Mouse (Mus musculus) midbrain, embryonic 13.5 days (tissue): ENCODE measurements around the gene Mamdc4. TPM values are rescaled to one million over a fixed set of nuclear protein-coding genes. Genes with fewer than 3 reads are reported as not detected.

Source experiments
- ATAC-seq: fragments of 200-750 bp; cut with Nextera tagmentation; 2 replicates; pipeline ENCODE4 v1.8.0; 2017; ENCODE audit warnings: mild to moderate bottlenecking, moderate TSS enrichment, moderate library complexity
- H3K27ac ChIP-seq: fragments of 300-500 bp; sonication (generic); 2 replicates; pipeline ENCODE4 v1.5.1; 2015; ENCODE audit warnings: inconsistent platforms, mild to moderate bottlenecking, moderate library complexity
- H3K27me3 ChIP-seq: fragments of 300-500 bp; sonication (generic); 2 replicates; pipeline ENCODE4 v1.6.1; 2015; ENCODE audit warnings: mild to moderate bottlenecking, inconsistent platforms
- H3K36me3 ChIP-seq: fragments of 300-500 bp; sonication (generic); 2 replicates; pipeline ENCODE4 v1.6.1; 2015; ENCODE audit warnings: mild to moderate bottlenecking, inconsistent platforms
- H3K4me1 ChIP-seq: fragments of 300-500 bp; sonication (generic); replicated peaks from 2 replicates; pipeline ENCODE4 v1.6.1; 2015; ENCODE audit warnings: inconsistent platforms
- H3K4me2 ChIP-seq: fragments of 300-500 bp; sonication (generic); replicated peaks from 2 replicates; pipeline ENCODE4 v1.6.1; 2015; ENCODE audit warnings: moderate library complexity, mild to moderate bottlenecking, inconsistent platforms
- H3K4me3 ChIP-seq: fragments of 300-500 bp; sonication (generic); replicated peaks from 2 replicates; pipeline ENCODE4 v1.5.1; 2015; ENCODE audit warnings: mild to moderate bottlenecking, inconsistent platforms
- H3K9ac ChIP-seq: fragments of 300-500 bp; sonication (generic); replicated peaks from 2 replicates; pipeline ENCODE4 v1.6.1; 2015; ENCODE audit warnings: mild to moderate bottlenecking, inconsistent platforms
- H3K9me3 ChIP-seq: fragments of 300-500 bp; sonication (generic); 2 replicates; pipeline ENCODE4 v1.6.1; 2016; ENCODE audit warnings: mild to moderate bottlenecking, inconsistent platforms
- WGBS: fragments of 180-500 bp; shearing (Covaris S2); methylation state at CpG from one replicate; pipeline ENCODE4 v1.1.7; 2015; 5-methylcytosine and 5-hydroxymethylcytosine counted together
- polyA plus RNA-seq: library from polyadenylated mRNA; unstranded; fragments of >200 nt; fragmentation: Nextera tagmentation; extraction: Ambion mirVana; gene quantifications from 2 replicates; pipeline ENCODE4 v1.2.1, GENCODE M21; 2015

The Mamdc4 gene
- polyA plus RNA-seq, 1 experiment from 2014 or later = 6.8 TPM

GRCm38 (mm10) chr2:25596765-25597510, 22.3 kb upstream of the Mamdc4 start:
- H3K9me3 ChIP-seq = no peaks in the 10 kb centered on the region
- no peak overlapping the region for H3K9ac ChIP-seq
- no peak for ATAC-seq
- H3K27ac ChIP-seq = no peak overlapping the region
- no peaks in the 10 kb centered on the region for H3K4me1 ChIP-seq
- H3K36me3 ChIP-seq = peaks cover 95% of the 10 kb centered on the region
- H3K27me3 ChIP-seq = no peaks in the 10 kb centered on the region
- WGBS = 95% methylated on average over 5 of the region's 5 CpGs
- no peak overlapping the region for H3K4me3 ChIP-seq
- no peak overlapping the region for H3K4me2 ChIP-seq

GRCm38 (mm10) chr2:25591863-25592262, 17.2 kb upstream of the Mamdc4 start:
- H3K4me3 ChIP-seq = no peak overlapping the region
- H3K27me3 ChIP-seq = no peaks in the 10 kb centered on the region

GRCm38 (mm10) chr2:25588227-25588907, 13.7 kb upstream of the Mamdc4 start:
- Histone ChIP-seq H3K9ac (no peak overlapping the region), H3K27me3 (no peaks in the 10 kb centered on the region), H3K27ac (no peak overlapping the region), H3K36me3 (peaks cover 97% of the 10 kb centered on the region), H3K9me3 (no peaks in the 10 kb centered on the region), H3K4me1 (peaks cover 3% of the 10 kb centered on the region; the same call in 1 of the 2 replicates), H3K4me3 (no peak overlapping the region), H3K4me2 (no peak overlapping the region)
- no peak for ATAC-seq
- 97% methylated on average over 8 of the region's 8 CpGs for whole genome bisulfite sequencing

More at GRCm38 (mm10) chr2:25591863-25592262, 17.2 kb upstream of the Mamdc4 start:
- H3K4me2 ChIP-seq = no peak overlapping the region
- H3K36me3 ChIP-seq = peaks cover 93% of the 10 kb centered on the region
- ATAC-seq = no peak
- H3K27ac ChIP-seq = no peak overlapping the region
- no peaks in the 10 kb centered on the region for H3K4me1 ChIP-seq
- no peak overlapping the region for H3K9ac ChIP-seq
- WGBS = 92% methylated on average over 2 of the region's 2 CpGs
- no peaks in the 10 kb centered on the region for H3K9me3 ChIP-seq

GRCm38 (mm10) chr2:25587290-25587689, 12.6 kb upstream of the Mamdc4 start:
- no peak for ATAC-seq
- WGBS = 94% methylated on average over 8 of the region's 8 CpGs
- Histone ChIP-seq H3K4me1 (peaks cover 14% of the 10 kb centered on the region), H3K9ac (no peak overlapping the region), H3K4me2 (no peak overlapping the region), H3K4me3 (no peak overlapping the region), H3K36me3 (peaks cover 92% of the 10 kb centered on the region), H3K9me3 (no peaks in the 10 kb centered on the region), H3K27me3 (no peaks in the 10 kb centered on the region), H3K27ac (no peak overlapping the region)

DNA sequence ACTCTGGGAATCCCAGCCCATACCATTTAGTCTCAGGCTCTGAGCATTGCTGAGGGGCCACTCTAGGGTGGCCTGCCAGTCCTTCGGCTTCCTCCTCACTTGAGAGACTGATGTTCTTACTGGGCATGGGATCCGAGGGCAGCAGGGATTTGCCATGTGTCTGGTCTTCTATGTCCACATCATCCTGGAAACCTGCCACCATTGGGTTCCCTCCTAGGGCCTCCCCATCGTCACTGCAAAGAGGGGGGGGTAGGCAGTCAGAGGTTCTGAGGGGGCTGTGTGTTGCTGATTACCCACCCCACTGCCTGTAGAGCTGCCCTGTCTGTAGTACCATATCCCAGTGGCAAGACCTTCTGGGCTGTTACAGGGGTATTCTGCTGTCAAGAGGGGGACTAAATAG, 11.0 kb upstream of the Mamdc4 start:
- no peak for ATAC-seq
- H3K4me1 ChIP-seq = peaks cover 29% of the 10 kb centered on the region
- peaks cover 75% of the 10 kb centered on the region for H3K36me3 ChIP-seq
- no peak overlapping the region for H3K4me2 ChIP-seq
- 94% methylated on average over 3 of the region's 3 CpGs for WGBS
- H3K4me3 ChIP-seq = no peak overlapping the region
- no peak overlapping the region for H3K9ac ChIP-seq
- H3K9me3 ChIP-seq = no peaks in the 10 kb centered on the region
- H3K27ac ChIP-seq = no peak overlapping the region
- peaks cover 6% of the 10 kb centered on the region for H3K27me3 ChIP-seq

DNA sequence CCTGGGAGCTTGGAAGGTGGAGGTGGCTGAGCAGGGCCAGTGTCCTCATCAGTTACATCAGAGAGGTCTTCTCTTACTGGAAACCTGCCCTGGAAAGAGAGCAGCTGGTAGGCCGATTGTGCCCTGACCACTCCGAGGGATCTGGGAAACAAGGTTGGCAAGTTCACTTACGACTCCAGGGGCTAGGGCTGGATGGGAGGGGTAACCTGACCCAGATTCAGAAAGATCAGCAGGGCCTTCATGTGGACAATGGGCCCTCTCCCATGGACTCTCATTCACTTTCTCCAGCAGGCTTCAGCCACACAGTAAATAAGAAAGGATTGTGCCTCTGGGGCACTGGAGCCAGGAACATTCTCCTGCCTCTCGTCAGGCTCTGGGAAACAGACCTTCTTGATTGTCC, 10.2 kb upstream of the Mamdc4 start:
- no peak for ATAC-seq
- WGBS = 89% methylated on average over 4 of the region's 4 CpGs
- H3K4me2 ChIP-seq = no peak overlapping the region
- no peak overlapping the region for H3K4me3 ChIP-seq
- no peak overlapping the region for H3K9ac ChIP-seq
- H3K36me3 ChIP-seq = peaks cover 68% of the 10 kb centered on the region
- H3K4me1 ChIP-seq = peaks cover 36% of the 10 kb centered on the region
- no peak overlapping the region for H3K27ac ChIP-seq
- no peaks in the 10 kb centered on the region for H3K9me3 ChIP-seq
- H3K27me3 ChIP-seq = peaks cover 14% of the 10 kb centered on the region

DNA sequence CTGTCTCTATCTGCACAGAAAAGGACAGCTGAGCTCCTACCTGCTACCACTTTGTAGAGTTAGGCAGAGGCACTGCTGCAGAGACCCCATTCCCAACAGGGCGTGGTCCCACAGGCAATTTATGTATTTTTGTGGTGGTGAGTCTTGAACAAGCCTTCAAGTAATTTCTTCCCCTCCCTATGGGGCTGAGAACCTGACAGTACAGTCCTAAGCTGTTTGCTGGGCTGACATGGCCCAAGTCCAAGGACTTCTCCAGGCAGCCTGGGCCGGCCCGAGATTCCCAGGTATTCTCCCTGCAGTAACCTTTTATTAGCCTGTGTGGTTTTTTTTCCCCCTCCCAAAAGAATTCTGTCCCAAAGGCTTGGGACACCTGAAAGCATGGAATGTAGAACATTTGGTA, 9.5 kb upstream of the Mamdc4 start:
- Histone ChIP-seq H3K36me3 (peaks cover 61% of the 10 kb centered on the region), H3K4me3 (no peak overlapping the region), H3K27me3 (peaks cover 21% of the 10 kb centered on the region), H3K4me1 (peaks cover 43% of the 10 kb centered on the region), H3K4me2 (no peak overlapping the region), H3K9me3 (no peaks in the 10 kb centered on the region), H3K9ac (no peak overlapping the region), H3K27ac (no peak overlapping the region)
- no peak for ATAC-seq
- WGBS = 95% methylated on average over 3 of the region's 3 CpGs

GRCm38 (mm10) chr2:25583571-25583970, 8.9 kb upstream of the Mamdc4 start:
- Histone ChIP-seq H3K9me3 (no peaks in the 10 kb centered on the region), H3K9ac (no peak overlapping the region), H3K27ac (no peak overlapping the region), H3K36me3 (peaks cover 56% of the 10 kb centered on the region), H3K4me1 (peaks cover 46% of the 10 kb centered on the region), H3K4me3 (no peak overlapping the region), H3K27me3 (peaks cover 26% of the 10 kb centered on the region), H3K4me2 (no peak overlapping the region)
- ATAC-seq = no peak
- WGBS = 74% methylated on average over 4 of the region's 4 CpGs

DNA sequence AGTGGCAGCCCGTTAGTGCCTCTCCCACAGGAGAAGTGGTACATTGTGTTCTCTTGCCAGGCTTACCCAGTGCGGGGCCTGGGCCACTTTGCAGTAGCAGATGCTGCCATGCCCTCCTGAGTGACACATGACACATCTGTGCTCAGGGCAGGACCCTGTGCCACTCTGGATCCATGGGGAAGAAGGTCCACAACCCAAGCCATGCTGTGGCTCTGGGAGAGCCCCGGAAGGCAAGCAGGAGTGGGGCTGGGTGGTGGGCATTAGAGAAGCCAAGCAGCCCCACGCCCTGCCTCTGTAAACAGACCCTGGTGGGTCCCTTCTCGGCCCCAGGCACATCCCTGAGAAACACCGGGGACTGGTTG, 8.5 kb upstream of the Mamdc4 start:
- Histone ChIP-seq H3K9me3 (no peaks in the 10 kb centered on the region), H3K27ac (no peak overlapping the region), H3K4me3 (no peak overlapping the region), H3K9ac (0 out of 2 replicates have a peak overlapping the region, but pooled peaks have one; percentile 14), H3K27me3 (peaks cover 31% of the 10 kb centered on the region), H3K36me3 (peaks cover 51% of the 10 kb centered on the region), H3K4me1 (peaks cover 50% of the 10 kb centered on the region), H3K4me2 (no peak overlapping the region)
- WGBS = 82% methylated on average over 6 of the region's 6 CpGs
- ATAC-seq = no peak

- 49% methylated on average over 12 of the region's 12 CpGs for WGBS
- 0 out of 2 replicates have a peak, but pooled peaks have one; percentile 8 for ATAC-seq
- Histone ChIP-seq H3K9ac (0 out of 2 replicates have a peak overlapping the region, but pooled peaks have one; percentile 28), H3K9me3 (no peaks in the 10 kb centered on the region), H3K4me2 (no peak overlapping the region), H3K27me3 (peaks cover 36% of the 10 kb centered on the region), H3K27ac (no peak overlapping the region), H3K36me3 (peaks cover 47% of the 10 kb centered on the region), H3K4me3 (no peak overlapping the region), H3K4me1 (peaks cover 55% of the 10 kb centered on the region)
Observed at GRCm38 (mm10) chr2:25582466-25583119, 7.9 kb upstream of the Mamdc4 start.

- H3K27me3 ChIP-seq = peaks cover 43% of the 10 kb centered on the region
- H3K9ac ChIP-seq = no peak overlapping the region
- peaks cover 62% of the 10 kb centered on the region for H3K4me1 ChIP-seq
- peak; percentile 3; the same call in 1 of the 2 replicates for ATAC-seq
- 35% methylated on average over 6 of the region's 6 CpGs for WGBS
- H3K9me3 ChIP-seq = no peaks in the 10 kb centered on the region
- no peak overlapping the region for H3K27ac ChIP-seq
- H3K4me3 ChIP-seq = no peak overlapping the region
- H3K36me3 ChIP-seq = peaks cover 40% of the 10 kb centered on the region
- H3K4me2 ChIP-seq = peak overlapping the region; percentile 75; the same call in 1 of the 2 replicates
Observed at GRCm38 (mm10) chr2:25581901-25582301, 7.3 kb upstream of the Mamdc4 start.

DNA sequence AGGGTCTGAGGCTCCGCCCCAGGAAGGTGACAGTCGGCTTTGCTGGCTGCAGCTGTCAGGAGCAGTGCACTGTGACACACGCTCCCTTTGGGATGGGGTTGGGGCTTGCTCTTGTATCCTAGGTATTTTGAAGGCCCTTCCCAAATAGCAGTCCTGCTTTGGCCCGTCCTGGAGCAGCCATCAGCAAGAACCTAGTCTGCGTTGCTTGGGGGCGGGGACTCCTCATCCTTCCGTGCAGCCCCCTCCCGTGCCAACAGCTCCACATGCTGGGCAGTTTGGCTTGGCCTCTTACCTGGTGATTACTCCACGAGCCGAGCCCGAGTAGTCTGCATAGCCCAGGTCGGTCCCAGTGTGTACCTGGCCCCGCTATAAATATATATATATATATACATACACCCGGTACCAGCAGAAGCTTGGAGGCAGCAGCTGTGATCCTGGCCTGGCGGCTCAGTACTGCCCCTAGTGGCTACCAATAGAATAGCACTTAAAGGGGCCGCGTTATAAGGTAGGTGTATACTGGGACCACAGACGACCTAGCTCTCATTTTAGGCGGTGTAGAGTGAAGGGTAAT, 6.7 kb upstream of the Mamdc4 start, which contains the start of gene Ajm1:
Gene Ajm1 (minus strand): TSS at position 464 of the 571 bp plus-strand sequence.
- Histone ChIP-seq H3K27ac (no peak within 1 kb of the TSS), H3K4me2 (peak within 1 kb of the TSS; percentile 75), H3K9me3 (no peaks in the 10 kb centered on the region), H3K4me1 (peaks cover 66% of the 10 kb centered on the region), H3K27me3 (peaks cover 48% of the 10 kb centered on the region), H3K9ac (peak within 1 kb of the TSS; percentile 69), H3K36me3 (peaks cover 35% of the 10 kb centered on the region), H3K4me3 (peak within 1 kb of the TSS; percentile 53)
- 6% methylated on average over 19 of the region's 19 CpGs for whole genome bisulfite sequencing
- peak; percentile 68 for ATAC-seq
